Mouse (Mus musculus) hematopoietic stem cell, adult 5-6 weeks (primary cell): ENCODE measurements at regions not wholly inside any gene's neighbourhood (a gene's known extent, or its start where the extent isn't known, plus 50 kb on each side); places are given as distances from the start of the nearest gene placed in this dataset.

Experiments used
- ATAC-seq, 2 experiments: fragments of 125-278 bp in 1 of 2; replicated peaks in 1 of 2; 2 replicates each; pipeline ENCODE4 v1.8.0; 2016 to 2017; ENCODE audit warnings: inconsistent platforms in 2 of 2, mild to moderate bottlenecking in 2 of 2, moderate number of reproducible peaks in 2 of 2, low read depth in 1 of 2, moderate TSS enrichment in 1 of 2; ENCODE audit not compliant: low FRiP score in 2 of 2, poor library complexity in 2 of 2, severe bottlenecking in 2 of 2, insufficient read depth in 1 of 2, low TSS enrichment in 1 of 2

- ATAC-seq: no peak
Observed at GRCm38 (mm10) chrX:163302697-163303096, 246.8 kb downstream of the Grpr start.

- ATAC-seq: peak; percentile 99 to 100
Observed at GRCm38 (mm10) chrX:163301045-163301444, 248.4 kb downstream of the Grpr start.

DNA sequence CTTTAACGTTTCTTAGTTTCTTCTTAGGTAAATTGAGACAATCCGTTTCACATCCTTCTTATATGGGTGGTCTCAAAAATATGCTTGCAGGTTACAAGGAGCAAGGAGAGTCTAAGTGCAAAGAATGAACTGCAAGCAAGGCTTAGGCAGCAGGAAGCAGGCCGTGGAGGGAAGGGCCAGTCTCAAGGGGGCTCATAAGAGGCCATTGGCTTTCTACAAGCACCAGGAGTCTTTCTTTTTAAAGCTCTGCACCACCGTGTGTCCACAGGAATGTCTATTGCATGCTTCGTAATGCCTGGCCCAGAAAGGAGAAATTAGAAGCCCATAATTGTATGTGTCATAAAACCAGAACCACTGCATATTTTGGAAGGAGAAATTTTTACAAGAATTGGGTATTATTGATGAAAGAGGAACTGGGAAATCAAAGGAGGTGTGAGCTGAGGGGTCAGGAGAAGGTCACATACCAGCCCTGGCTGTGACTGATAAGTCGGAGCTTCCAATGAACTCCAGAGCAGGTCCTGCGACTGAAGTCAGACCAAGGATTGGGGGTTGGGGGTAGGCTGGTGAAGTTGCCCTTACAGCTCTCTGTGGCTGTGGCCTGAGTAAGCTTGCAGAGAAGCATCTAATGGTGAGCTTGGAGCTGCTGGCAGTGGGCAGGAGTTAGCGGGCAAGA lies 252.4 kb downstream of the Grpr start:
- ATAC-seq: no peak

DNA sequence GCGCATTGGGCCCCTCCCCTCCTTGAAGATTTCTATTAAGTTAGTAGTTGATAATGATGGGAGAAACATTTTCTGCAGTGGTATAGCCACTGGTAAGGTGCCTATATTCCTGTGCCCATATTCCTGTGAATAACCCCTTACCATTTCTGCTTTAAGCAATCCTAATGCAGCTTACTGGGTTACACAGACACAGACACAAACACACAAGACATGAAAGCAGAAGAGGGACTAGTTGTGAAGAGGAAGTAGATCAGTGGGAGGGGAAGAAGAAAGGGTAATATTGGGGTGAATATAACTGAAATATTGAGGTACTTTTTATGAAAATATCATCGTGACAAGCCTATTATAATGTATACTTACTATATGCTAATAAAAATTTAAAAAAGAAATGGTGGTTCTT lies 288.2 kb downstream of the Grpr start:
- ATAC-seq: no peak

- ATAC-seq: no peak
Observed at GRCm38 (mm10) chrX:163253048-163253447, 288.6 kb upstream of the S100g start.

DNA sequence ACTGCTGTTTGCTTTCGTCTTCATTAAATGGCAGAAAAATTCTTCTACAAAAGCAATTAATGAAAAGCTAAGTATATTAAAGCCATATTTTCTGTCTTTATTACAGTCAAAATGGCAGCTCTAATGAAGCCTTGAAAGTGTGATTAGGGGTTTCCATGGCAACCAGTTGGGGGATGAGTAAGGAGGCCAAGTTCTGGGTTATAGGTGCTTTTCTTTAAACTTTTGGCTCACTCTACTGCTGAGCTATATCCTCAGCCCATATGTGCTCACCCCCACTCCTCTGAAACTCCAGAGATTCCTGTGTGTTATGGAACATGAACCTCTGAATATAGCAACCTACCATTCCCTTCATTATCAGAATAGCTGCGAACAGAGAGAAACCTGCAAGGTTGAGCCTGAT lies 240.9 kb upstream of the S100g start:
- ATAC-seq: no peak

GRCm38 (mm10) chrX:163203446-163203845 lies 239.0 kb upstream of the S100g start:
- ATAC-seq: no peak

GRCm38 (mm10) chrX:163181588-163181987 lies 217.2 kb upstream of the S100g start:
- no peak for ATAC-seq

DNA sequence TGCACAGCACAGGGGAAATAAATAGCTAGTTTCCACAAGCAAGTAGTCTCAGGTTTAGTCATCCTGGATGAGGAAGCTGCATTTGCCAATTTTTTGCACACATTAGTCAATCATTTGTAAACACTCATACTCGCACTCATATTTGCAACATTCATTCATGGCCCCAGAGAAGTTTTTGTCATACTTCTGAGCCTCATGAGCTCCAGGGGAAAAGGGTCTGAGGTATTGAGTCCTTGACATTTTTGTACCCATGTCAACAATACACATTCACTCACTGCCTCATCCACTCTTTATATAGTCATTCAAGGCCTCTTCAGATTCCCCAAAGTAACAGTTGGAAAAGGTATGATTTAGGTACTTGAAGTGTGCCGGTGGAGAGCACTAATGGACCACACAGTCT lies 200.4 kb upstream of the S100g start:
- no peak for ATAC-seq

DNA sequence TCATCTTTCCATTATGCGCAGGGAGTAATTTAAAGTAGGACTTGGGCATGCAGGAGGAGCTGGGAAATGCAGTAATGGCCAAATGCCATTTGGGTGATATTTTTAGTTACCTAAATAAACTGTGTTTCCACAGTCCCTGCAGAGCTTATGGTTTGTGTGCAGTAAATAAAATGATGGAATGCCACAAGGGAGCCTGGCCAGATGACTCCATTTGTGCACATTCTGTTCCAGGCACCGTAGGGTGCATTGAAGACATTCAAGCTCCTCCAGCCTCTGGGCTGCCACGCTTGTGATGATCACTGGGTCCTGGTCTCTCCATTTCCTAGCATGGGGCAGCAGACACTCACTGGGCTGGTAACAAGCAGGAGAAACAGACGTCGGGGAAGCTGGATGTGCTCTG lies 190.9 kb upstream of the S100g start:
- ATAC-seq: no peak

DNA sequence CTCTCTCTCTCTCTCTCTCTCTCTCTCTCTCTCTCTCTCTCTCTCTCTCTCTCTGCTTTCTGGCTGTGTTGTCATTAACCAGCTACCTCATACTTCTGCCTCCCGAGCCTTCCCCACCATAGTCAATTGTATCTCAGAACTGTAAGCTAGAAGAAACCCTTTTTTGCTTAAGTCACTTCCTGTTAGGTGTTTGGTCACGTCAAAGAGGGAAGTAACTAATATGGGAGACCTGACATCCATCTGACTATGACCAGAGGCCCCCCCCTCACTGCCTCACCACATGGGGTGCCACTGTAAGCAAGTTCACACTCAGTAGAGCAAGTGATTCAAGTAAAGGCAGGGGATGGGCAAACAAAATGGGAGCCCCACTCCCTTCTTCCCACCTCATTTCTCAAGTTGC lies 187.6 kb upstream of the S100g start:
- ATAC-seq: peak; percentile 74 to 93

- no peak for ATAC-seq
Observed at GRCm38 (mm10) chrX:163144475-163144874, 180.1 kb upstream of the S100g start.

DNA sequence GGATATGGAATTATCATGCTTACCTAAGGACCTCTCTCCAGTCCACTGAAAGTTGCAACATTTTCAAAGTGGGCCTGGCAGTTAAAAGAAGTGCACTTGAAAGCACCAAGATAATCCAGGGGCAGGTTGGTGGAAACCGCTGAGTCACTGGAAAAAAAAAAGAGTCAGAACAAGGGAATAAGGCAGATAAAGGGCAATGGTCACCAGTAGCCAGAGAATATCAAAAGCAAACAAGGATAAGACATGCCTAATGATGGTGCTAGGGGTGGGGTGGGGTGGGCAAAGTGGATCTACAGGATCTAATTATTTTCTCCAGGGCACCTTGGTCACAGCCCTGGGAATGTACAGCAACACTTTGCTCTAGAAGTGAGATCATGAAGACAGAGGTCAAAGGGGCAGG lies 175.1 kb upstream of the S100g start:
- no peak for ATAC-seq

- ATAC-seq: no peak
Observed at GRCm38 (mm10) chrX:163128626-163129025, 164.2 kb upstream of the S100g start.

- no peak for ATAC-seq
Observed at GRCm38 (mm10) chrX:163117681-163118393, 153.4 kb upstream of the S100g start.

DNA sequence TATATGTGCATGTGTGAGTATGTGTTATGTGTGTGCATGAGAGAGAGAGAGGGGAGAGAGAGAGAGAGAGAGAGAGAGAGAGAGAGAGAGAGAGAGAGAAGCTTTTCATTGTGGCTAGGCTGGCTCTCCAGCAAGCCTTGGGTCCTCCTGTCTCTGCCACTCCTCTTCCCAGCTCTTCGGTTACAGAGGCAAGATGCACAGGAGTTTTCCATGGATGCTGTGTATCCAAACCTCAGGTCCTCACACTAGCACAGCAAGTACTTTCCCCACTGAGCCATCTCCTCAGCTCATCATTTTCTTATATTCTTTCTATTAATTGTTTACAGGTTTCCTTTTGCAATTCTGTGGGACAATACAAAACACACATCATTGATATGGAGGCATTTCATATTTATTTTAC lies 152.8 kb upstream of the S100g start:
- ATAC-seq: no peak

DNA sequence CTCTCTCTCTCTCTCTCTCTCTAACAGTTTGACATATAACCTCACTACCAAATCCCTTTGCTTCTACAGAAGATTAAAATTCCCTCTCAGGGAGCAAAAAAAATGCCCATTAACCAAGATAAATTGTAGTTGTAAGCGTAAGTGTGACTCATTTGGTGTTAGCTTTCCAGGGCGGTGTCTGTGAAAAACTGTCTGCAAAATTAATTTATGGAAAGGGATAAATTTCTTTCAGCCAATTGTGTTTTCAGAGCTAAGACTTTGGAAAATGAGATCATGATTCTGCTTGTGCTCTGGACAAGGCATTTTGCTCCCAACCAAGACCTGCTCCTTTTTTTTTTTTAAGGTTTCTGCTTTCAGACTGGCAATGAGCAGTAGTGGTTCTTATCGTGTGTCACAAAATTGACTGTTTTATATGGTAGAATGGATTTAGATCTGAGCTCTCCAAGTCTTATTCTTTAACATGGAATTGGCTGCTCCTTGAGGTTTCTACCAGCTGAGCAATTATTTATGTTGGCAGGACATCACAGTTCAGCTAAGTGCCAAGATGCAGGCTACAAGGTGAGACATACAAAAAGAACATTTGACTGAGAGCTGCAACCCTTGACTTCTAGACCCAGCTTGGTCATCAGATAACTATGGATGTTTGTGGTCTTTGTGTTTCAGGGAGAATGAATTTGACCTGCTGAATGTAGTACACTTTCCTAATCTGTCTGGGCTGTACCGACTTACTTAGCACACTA lies 130.8 kb upstream of the S100g start:
- no peak for ATAC-seq
